Mouse (Mus musculus): ENCODE data around the gene Gm3468.
"Not testable (repeated sequence)": the region's sequence is repeated elsewhere in the genome, so short reads cannot be mapped to it uniquely, and the experiment has no call there.

Gm3468 gene

DNA sequence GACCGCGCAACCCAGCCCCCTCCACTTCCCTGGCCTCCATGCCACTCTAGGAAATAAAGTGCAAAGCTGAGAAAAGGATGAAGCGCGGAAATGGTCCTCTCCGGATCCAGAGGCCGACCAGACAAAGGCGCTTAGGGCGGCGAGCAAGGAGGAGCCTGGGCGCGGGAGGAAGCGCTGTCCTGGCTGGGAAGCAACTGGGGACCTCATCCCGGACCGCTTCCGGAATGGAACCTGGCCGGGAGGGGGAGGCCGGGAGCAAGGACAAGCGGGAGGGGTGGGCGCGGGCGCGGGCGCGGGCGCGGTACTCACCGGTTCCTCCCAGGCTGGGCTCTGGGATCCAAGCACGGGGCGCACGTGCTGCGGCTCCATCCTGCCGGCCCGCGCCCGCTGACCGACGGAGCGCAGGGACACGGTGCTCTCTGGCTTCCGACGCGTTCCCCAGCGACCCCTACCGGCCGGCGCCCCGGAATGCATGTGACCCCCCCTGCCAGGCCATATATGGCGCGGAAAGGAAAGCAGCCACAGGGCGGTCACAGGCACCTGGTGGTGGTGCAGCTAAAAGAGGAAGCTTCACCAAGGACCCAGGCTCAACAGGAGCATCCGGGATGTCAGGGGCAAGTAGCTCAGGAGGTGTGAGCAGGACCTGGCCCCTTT, at the start of gene Gm3468:
Gene Gm3468 (minus strand): TSS at position 394 of the 654 bp plus-strand sequence.
- DNase-seq, result peak; percentile 73

GRCm38 (mm10) chr14:6125707-6126106, 17.2 kb upstream of the Gm3468 start, which contains the start of gene Gm3476:
TSS of gene Gm3476 (minus strand) at chr14:6125807.
- not testable (repeated sequence) for DNase-seq

GRCm38 (mm10) chr14:6107500-6107899, 965 bp downstream of the Gm3468 start:
- not testable (repeated sequence) for DNase-seq

DNA sequence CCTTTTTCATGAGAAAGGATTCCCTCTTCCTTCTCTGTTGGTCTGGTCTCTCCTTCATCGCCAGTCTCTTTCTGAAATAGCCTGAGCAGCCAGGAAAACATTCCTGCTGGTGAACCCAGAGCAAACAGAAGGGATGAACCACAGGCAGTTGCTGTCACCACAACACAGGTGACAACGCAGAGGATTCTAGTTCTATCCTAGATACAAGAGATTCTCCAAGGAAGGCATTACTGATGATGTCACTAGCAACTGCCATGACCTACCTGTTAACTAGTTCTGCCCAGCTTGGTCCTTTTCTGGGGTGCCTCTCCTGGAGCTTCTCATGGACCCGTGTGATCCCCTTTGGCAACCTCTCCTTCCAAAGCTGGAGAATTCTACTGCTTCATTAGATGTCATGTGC, 14.6 kb downstream of the Gm3468 start, which contains the start of gene Gm8206:
Gene Gm8206 (minus strand): TSS at position 101 of the 400 bp plus-strand sequence.
- not testable (repeated sequence) for DNase-seq

GRCm38 (mm10) chr14:6058167-6058566, 50.3 kb downstream of the Gm3468 start, which contains the start of gene Gm6337:
TSS of gene Gm6337 (minus strand) at chr14:6058267.
- DNase-seq, result not testable (repeated sequence)
